Mouse (Mus musculus) limb, embryonic 10.5 days (tissue): ENCODE measurements at regions not wholly inside any gene's neighbourhood (a gene's known extent, or its start where the extent isn't known, plus 50 kb on each side); places are given as distances from the start of the nearest gene placed in this dataset.

Experiments
- DNase-seq: peaks from one replicate; pipeline ENCODE4 v3.0.0-alpha.2; 2017; ENCODE audit warnings: low spot score
- H3K27ac ChIP-seq: fragments of 300-500 bp; sonication (generic); 2 replicates; pipeline ENCODE4 v1.5.1; 2016; ENCODE audit warnings: mild to moderate bottlenecking
- H3K27me3 ChIP-seq: fragments of 300-500 bp; sonication (generic); 2 replicates; pipeline ENCODE4 v1.6.1; 2016; ENCODE audit warnings: low read depth, mild to moderate bottlenecking; ENCODE audit not compliant: poor library complexity, severe bottlenecking
- H3K36me3 ChIP-seq: fragments of 300-500 bp; sonication (generic); 2 replicates; pipeline ENCODE4 v1.6.1; 2016; ENCODE audit warnings: mild to moderate bottlenecking, moderate library complexity
- H3K4me1 ChIP-seq: fragments of 300-500 bp; sonication (generic); 2 replicates; pipeline ENCODE4 v1.6.1; 2016
- H3K4me3 ChIP-seq: fragments of 300-500 bp; sonication (generic); 2 replicates; pipeline ENCODE4 v1.5.1; 2016; ENCODE audit warnings: mild to moderate bottlenecking, moderate library complexity
- H3K9me3 ChIP-seq: fragments of 300-500 bp; sonication (generic); replicated peaks from 2 replicates; pipeline ENCODE4 v1.6.1; 2016; ENCODE audit warnings: mild to moderate bottlenecking
- WGBS: fragments of 180-500 bp; shearing (Covaris S2); methylation state at CpG from one replicate; pipeline ENCODE4 v1.1.7; 2016; 5-methylcytosine and 5-hydroxymethylcytosine counted together

- WGBS, result 90% methylated on average over 16 of the region's 16 CpGs
- Histone ChIP-seq H3K27ac (no peak overlapping the region), H3K36me3 (no peaks in the 10 kb centered on the region), H3K4me3 (no peak overlapping the region), H3K27me3 (peaks cover 28% of the 10 kb centered on the region; the same call in 1 of the 2 replicates), H3K9me3 (no peaks in the 10 kb centered on the region), H3K4me1 (peaks cover 8% of the 10 kb centered on the region)
- no peak for DNase-seq
These were observed 75.4 kb upstream of the Runx3 start for GRCm38 (mm10) chr4:135045054-135045453.

GRCm38 (mm10) chr4:135046619-135047018, 73.8 kb upstream of the Runx3 start:
- H3K4me1 ChIP-seq, result peaks cover 21% of the 10 kb centered on the region
- peaks cover 30% of the 10 kb centered on the region; the same call in 1 of the 2 replicates for H3K27me3 ChIP-seq
- H3K36me3 ChIP-seq, result no peaks in the 10 kb centered on the region
- H3K27ac ChIP-seq, result no peak overlapping the region
- H3K9me3 ChIP-seq, result no peaks in the 10 kb centered on the region
- 82% methylated on average over 7 of the region's 7 CpGs for WGBS
- no peak for DNase-seq
- no peak overlapping the region for H3K4me3 ChIP-seq

GRCm38 (mm10) chr4:135047251-135047650, 73.2 kb upstream of the Runx3 start:
- H3K4me1 ChIP-seq, result peaks cover 22% of the 10 kb centered on the region
- H3K27me3 ChIP-seq, result peaks cover 30% of the 10 kb centered on the region; the same call in 1 of the 2 replicates
- H3K4me3 ChIP-seq, result no peak overlapping the region
- no peaks in the 10 kb centered on the region for H3K36me3 ChIP-seq
- no peaks in the 10 kb centered on the region for H3K9me3 ChIP-seq
- H3K27ac ChIP-seq, result no peak overlapping the region
- 83% methylated on average over 6 of the region's 6 CpGs for WGBS
- no peak for DNase-seq

DNA sequence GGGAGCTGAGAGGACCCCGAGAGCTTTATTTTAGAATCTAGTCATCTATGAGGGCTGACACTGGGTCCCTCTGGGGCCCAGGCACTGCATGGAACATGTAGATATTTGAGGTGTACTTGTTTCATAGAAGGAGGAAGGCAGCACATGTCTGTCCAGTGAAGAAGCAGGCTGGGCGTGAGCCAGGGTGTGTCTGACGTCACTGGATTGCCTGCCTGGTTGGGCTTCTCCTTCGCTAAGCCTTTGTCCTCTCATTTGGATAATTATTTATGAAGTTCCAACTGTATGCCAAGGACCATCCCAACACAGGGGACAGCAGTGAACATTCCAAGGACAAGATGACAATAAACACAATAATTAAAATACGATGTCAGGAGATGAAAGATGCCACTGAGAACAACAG, 72.7 kb upstream of the Runx3 start:
- peaks cover 22% of the 10 kb centered on the region for H3K4me1 ChIP-seq
- H3K27me3 ChIP-seq, result peaks cover 30% of the 10 kb centered on the region; the same call in 1 of the 2 replicates
- no peaks in the 10 kb centered on the region for H3K9me3 ChIP-seq
- DNase-seq, result no peak
- WGBS, result 87% methylated on average over 5 of the region's 5 CpGs
- no peaks in the 10 kb centered on the region for H3K36me3 ChIP-seq
- no peak overlapping the region for H3K4me3 ChIP-seq
- H3K27ac ChIP-seq, result no peak overlapping the region

DNA sequence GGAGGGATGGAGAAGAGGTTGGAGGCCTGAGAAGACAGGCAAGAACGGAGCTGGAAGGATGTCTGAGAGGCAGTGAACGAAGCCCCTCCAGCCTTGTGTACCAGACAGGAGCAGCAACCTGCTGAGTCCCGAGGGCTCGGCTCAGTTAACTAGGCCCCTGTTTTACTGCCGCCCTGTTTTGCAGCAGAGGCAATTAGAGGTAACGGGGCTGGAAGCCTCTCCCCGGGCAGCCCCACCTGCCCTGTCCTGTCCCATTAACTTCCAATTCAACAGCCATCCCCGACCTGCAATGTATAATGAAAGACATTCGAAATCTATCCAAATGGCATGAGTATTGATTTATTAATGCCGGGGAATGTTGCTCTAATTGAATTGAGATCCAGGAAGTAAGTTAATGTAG, 70.5 kb upstream of the Runx3 start:
- peak; percentile 66 for DNase-seq
- Histone ChIP-seq H3K36me3 (no peaks in the 10 kb centered on the region), H3K4me1 (peaks cover 22% of the 10 kb centered on the region), H3K9me3 (no peaks in the 10 kb centered on the region), H3K4me3 (no peak overlapping the region), H3K27me3 (peaks cover 22% of the 10 kb centered on the region; the same call in 1 of the 2 replicates), H3K27ac (no peak overlapping the region)
- 32% methylated on average over 10 of the region's 10 CpGs for WGBS

DNA sequence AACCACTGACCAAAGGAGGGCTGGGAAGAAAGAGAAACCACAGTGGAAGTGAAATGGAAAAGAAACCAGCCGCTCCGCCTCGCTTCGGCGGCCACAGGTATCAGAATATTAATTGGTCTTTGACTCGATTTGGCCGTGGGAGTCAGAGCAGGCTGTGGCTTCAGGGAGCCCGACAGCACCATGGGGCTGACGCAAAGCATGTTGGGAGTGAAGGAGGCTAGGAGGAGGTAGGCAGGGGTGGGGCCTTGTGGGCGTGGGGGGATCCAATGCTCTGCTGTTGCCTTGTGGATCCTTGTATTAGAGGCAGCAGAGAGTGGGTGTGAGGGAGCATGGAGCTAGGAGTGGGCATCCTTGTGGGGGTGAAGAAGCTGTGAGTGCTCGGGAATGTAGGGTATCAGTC, 69.0 kb upstream of the Runx3 start:
- Histone ChIP-seq H3K4me3 (no peak overlapping the region), H3K36me3 (no peaks in the 10 kb centered on the region), H3K9me3 (no peaks in the 10 kb centered on the region), H3K4me1 (peaks cover 22% of the 10 kb centered on the region), H3K27me3 (peaks cover 22% of the 10 kb centered on the region; the same call in 1 of the 2 replicates), H3K27ac (peak overlapping the region; percentile 66; the same call in 1 of the 2 replicates)
- no peak for DNase-seq
- 81% methylated on average over 11 of the region's 11 CpGs for WGBS

DNA sequence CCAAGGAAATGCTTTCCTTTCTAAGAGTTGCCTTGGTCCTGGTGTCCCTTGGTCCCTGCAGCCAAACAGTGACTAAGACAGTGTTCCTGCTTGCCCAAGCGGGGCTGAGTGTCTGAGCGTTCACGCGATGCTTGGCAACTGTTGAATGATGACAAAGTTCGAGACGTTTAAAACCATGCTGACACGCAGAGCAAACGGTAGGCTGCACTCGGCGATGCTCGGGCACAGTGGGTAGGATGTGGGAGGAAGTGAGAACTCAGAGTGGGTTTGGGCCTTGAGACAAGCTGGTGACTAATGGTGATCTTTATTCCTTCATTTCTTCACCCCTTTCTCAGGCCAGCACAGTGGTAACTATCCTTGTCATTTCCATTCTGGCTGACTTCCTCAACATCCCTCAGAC, 66.9 kb upstream of the Runx3 start:
- H3K9me3 ChIP-seq, result no peaks in the 10 kb centered on the region
- H3K27ac ChIP-seq, result no peak overlapping the region
- DNase-seq, result no peak
- H3K4me1 ChIP-seq, result peaks cover 22% of the 10 kb centered on the region
- 0 out of 2 replicates have a peak, but pooled peaks cover 13% of the 10 kb centered on the region for H3K27me3 ChIP-seq
- 96% methylated on average over 11 of the region's 11 CpGs for WGBS
- H3K36me3 ChIP-seq, result no peaks in the 10 kb centered on the region
- H3K4me3 ChIP-seq, result no peak overlapping the region

DNA sequence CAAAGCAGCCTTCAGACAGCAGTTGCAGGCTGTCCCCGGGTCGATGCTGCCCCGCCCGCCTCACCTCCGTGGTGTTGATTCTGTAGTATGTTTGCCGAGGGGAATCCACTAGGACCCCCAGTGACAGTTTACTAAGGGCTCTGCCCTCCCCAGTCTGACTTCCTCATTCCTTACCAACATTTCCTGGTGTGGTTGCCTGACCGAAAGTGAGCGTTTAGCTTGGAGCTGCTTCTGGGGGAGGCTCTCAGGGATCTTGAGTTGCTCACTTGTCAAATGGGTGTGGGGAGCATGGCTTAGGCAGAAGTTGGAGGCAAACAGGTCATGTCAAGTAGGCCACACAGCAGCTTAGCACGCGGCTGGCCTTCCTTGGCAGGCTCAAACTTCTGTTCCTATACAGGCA, 66.1 kb upstream of the Runx3 start:
- WGBS, result 77% methylated on average over 10 of the region's 10 CpGs
- Histone ChIP-seq H3K9me3 (no peaks in the 10 kb centered on the region), H3K27me3 (0 out of 2 replicates have a peak, but pooled peaks cover 7% of the 10 kb centered on the region), H3K27ac (no peak overlapping the region), H3K4me1 (peaks cover 21% of the 10 kb centered on the region), H3K4me3 (no peak overlapping the region), H3K36me3 (no peaks in the 10 kb centered on the region)
- no peak for DNase-seq

DNA sequence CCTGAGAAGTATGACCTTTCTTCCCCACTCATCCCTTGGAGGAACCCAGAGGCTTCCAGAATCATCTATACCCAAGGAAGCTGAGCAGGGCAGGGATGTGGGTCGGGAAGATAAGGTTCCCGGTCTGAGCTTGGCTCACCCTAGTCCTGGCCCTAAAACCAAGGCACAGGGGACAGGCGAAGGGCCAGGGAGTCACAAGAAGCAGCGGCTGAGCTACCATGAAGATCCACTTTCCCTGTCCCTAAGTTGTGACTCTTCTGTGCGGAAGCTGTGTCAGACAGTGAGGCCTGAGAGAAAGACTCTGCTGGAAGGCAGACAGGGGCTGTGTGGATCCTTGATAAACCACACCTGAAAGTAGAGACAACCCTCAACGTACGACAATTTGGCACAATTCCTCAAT, 64.1 kb upstream of the Runx3 start:
- Histone ChIP-seq H3K4me1 (peaks cover 11% of the 10 kb centered on the region; the same call in 1 of the 2 replicates), H3K9me3 (no peaks in the 10 kb centered on the region), H3K4me3 (no peak overlapping the region), H3K27ac (no peak overlapping the region), H3K36me3 (no peaks in the 10 kb centered on the region), H3K27me3 (peaks cover 4% of the 10 kb centered on the region; the same call in 1 of the 2 replicates)
- no peak for DNase-seq
- WGBS, result 94% methylated on average over 7 of the region's 7 CpGs

- H3K27ac ChIP-seq, result no peak overlapping the region
- H3K4me3 ChIP-seq, result no peak overlapping the region
- peaks cover 15% of the 10 kb centered on the region; the same call in 1 of the 2 replicates for H3K4me1 ChIP-seq
These were observed 63.2 kb upstream of the Runx3 start for GRCm38 (mm10) chr4:135057286-135057685.

DNA sequence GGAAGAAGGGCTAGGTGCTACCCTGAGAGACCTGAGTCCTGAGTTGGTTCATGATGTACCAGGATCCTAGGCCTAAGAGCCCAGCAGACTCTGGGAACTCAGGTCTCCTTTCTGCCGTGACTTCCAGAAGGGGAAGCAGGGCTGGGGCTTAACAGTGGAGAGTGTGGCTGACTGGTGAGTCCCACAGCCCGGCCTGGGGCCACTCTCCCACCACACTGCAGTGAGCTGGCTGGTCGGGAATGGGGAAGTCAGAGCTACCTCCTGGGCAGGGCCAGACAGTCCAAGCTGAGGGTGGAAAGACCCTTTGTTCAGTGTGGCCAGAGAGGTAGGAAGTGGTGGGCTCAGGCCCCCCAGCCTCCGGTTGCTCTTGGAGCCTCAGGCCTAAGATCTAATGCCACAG, 61.6 kb upstream of the Runx3 start:
- 72% methylated on average over 4 of the region's 4 CpGs for WGBS
- no peaks in the 10 kb centered on the region for H3K36me3 ChIP-seq
- H3K4me1 ChIP-seq, result peaks cover 15% of the 10 kb centered on the region; the same call in 1 of the 2 replicates
- no peak overlapping the region for H3K27ac ChIP-seq
- no peak for DNase-seq
- H3K27me3 ChIP-seq, result peaks cover 4% of the 10 kb centered on the region; the same call in 1 of the 2 replicates
- no peak overlapping the region for H3K4me3 ChIP-seq
- no peaks in the 10 kb centered on the region for H3K9me3 ChIP-seq

More at GRCm38 (mm10) chr4:135057286-135057685, 63.2 kb upstream of the Runx3 start:
- WGBS, result 90% methylated on average over 11 of the region's 11 CpGs
- Histone ChIP-seq H3K27me3 (peaks cover 4% of the 10 kb centered on the region; the same call in 1 of the 2 replicates), H3K36me3 (no peaks in the 10 kb centered on the region), H3K9me3 (no peaks in the 10 kb centered on the region)
- DNase-seq, result no peak

DNA sequence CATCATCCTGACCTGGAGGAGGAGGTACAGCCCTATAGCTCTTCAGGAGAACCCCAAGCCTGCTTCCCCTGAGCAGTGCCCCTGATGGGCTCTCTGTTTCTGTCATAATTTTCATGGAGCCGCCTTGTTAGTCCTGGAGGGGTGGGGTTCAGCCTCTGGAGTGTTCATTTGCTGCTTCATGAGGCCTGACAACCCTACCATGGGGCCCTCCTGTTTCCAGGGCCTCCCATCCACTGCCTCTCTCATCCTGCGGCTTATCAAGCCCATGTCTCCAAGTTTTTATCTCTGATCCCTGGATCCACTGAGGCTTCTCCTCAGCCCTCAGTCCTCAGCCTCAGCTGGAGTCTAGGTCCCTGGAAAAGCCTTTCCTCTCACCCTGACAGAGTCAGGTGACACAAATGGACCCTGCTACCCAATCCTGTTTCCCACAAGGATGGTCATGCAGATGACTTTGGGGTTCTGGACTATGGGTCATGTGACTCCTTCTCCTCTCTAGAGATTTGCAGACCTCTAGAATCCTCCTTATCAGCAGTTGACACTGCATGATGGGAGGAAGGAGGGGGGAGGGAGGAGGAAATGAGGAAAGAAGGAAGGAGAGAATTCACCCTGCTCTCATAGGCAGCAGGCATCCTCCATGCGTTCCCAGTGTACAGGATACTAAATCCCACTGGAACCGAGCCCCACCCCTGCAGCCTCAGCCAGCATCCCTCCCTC, 59.3 kb upstream of the Runx3 start:
- no peak overlapping the region for H3K27ac ChIP-seq
- no peak overlapping the region for H3K4me3 ChIP-seq
- 64% methylated on average over 4 of the region's 4 CpGs for WGBS
- H3K36me3 ChIP-seq, result no peaks in the 10 kb centered on the region
- H3K4me1 ChIP-seq, result peaks cover 15% of the 10 kb centered on the region
- no peaks in the 10 kb centered on the region for H3K9me3 ChIP-seq
- H3K27me3 ChIP-seq, result peaks cover 4% of the 10 kb centered on the region
- no peak for DNase-seq

GRCm38 (mm10) chr4:135066766-135067479, 53.5 kb upstream of the Runx3 start:
- DNase-seq, result peak; percentile 88
- no peaks in the 10 kb centered on the region for H3K36me3 ChIP-seq
- 10% methylated on average over 19 of the region's 19 CpGs for WGBS
- peaks cover 19% of the 10 kb centered on the region for H3K4me1 ChIP-seq
- no peak overlapping the region for H3K27ac ChIP-seq
- H3K4me3 ChIP-seq, result peak overlapping the region; percentile 11
- no peaks in the 10 kb centered on the region for H3K9me3 ChIP-seq
- H3K27me3 ChIP-seq, result no peaks in the 10 kb centered on the region; the same call in 1 of the 2 replicates
